Mouse (Mus musculus): ENCODE data around the gene Clec9a. TPM values are rescaled to one million over a fixed set of nuclear protein-coding genes. Genes with fewer than 3 reads are reported as not detected.

Clec9a gene
- polyA plus RNA-seq (2015; fragmentation: Nextera tagmentation; extraction: Ambion mirVana) = 0.08 TPM in 1 of 2 replicates, not detected in the other

DNA sequence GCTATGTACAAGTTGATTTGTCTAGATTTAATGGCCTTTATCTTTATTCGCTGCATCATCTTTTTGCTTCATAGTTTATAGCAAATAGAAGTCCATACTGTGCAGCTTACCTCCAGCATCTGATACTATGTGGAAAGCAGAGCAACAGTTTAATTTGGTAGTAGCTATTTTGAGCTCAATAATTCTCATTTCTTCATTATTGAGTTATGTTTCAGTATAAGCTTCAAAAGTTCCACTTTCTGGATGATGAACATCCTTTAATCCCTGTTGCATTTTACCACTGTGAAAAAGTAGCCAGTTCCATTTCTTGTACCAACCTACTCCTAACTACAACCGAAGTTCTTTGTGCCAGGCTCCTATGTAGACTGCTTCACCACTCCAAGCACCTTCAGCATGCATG lies at the start of gene Clec9a:
TSS of gene Clec9a (plus strand) at position 301 of the 400 bp plus-strand sequence.
- Histone ChIP-seq H3K4me2 (replicated peaks) (no peak within 1 kb of the TSS), H3K9ac (no peak within 1 kb of the TSS), H3K4me1 (no peaks in the 10 kb centered on the region), H3K27me3 (no peaks in the 10 kb centered on the region), H3K27ac (replicated peaks) (no peak within 1 kb of the TSS), H3K36me3 (no peaks in the 10 kb centered on the region), H3K4me3 (replicated peaks) (no peak within 1 kb of the TSS), H3K9me3 (replicated peaks) (no peaks in the 10 kb centered on the region)
- no peak for ATAC-seq (ENCODE audit: insufficient number of reproducible peaks, low FRiP score, low TSS enrichment, low read depth)
- WGBS = 82% methylated on average over 2 of the region's 2 CpGs

DNA sequence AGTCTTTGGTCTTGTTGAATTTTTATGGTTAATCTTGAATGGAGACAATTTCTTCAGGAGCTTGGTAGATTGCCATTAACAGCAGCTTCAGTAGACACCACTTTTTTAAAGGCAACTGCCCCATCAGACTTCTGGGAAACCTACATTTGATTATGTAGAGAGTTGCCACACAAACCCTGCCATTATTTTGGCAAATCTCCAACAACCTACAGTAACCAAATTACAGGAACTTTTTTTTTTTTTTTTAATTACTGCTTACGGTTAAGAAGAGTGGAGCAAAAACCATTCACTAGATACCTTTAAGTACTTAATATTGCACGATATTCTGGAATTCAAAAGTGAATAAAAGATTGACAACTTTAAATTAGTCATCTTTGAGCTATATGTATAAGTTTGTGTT lies 49.1 kb upstream of the Clec9a start:
- no peak overlapping the region for H3K27ac ChIP-seq (replicated peaks)
- H3K4me1 ChIP-seq = no peaks in the 10 kb centered on the region
- no peaks in the 10 kb centered on the region for H3K36me3 ChIP-seq
- H3K9ac ChIP-seq = no peak overlapping the region
- no peaks in the 10 kb centered on the region for H3K9me3 ChIP-seq (replicated peaks)
- 83% methylated on average over 2 of the region's 2 CpGs for WGBS
- no peak for ATAC-seq (ENCODE audit: insufficient number of reproducible peaks, low FRiP score, low TSS enrichment, low read depth)
- H3K4me2 ChIP-seq (replicated peaks) = no peak overlapping the region
- no peak overlapping the region for H3K4me3 ChIP-seq (replicated peaks)
- H3K27me3 ChIP-seq = no peaks in the 10 kb centered on the region

DNA sequence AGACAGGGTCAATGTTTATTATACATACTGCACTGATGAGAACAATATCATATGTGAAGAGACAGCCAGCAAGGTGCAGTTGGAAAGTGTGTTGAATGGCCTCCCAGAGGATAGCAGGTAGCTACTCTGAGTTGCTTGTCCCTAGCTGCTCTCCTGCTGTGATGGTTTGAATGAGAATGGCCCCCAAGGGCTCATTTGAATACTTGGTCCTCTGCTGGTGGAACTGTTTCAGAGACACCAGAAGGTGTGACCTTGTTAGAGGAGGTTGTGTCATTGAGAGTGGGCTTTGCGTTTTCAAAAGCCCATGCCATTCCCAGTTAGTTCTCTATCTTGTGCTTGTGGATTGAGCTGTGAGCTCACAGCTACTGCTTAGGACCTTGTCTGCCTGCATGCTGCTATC lies 44.7 kb upstream of the Clec9a start:
- H3K4me3 ChIP-seq (replicated peaks) = no peak overlapping the region
- 39% methylated on average over 1 of the region's 1 CpGs for WGBS
- H3K27ac ChIP-seq (replicated peaks) = no peak overlapping the region
- H3K4me2 ChIP-seq (replicated peaks) = no peak overlapping the region
- no peak for ATAC-seq (ENCODE audit: insufficient number of reproducible peaks, low FRiP score, low TSS enrichment, low read depth)
- H3K4me1 ChIP-seq = no peaks in the 10 kb centered on the region
- H3K9ac ChIP-seq = no peak overlapping the region
- no peaks in the 10 kb centered on the region for H3K9me3 ChIP-seq (replicated peaks)
- no peaks in the 10 kb centered on the region for H3K27me3 ChIP-seq
- no peaks in the 10 kb centered on the region for H3K36me3 ChIP-seq

DNA sequence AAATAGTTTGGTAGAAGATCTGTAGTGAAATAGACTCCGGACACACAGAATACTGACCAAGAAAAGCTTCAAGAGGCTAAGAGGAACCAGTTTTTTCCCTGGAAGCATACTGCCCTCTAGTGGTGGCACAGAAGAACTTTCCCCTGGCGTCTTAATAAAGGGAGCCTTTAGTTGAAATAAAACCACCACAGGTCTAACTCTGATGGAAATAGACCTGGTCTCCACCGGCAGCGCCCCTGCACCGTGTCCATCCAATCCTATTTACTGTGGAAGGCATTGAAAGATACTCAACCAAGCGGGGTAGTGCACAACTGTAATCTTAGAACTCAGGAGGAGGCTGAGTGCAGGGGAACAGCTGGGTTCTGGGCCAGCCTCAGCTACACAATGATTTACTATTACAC lies 42.7 kb upstream of the Clec9a start:
- Histone ChIP-seq H3K4me2 (replicated peaks) (no peak overlapping the region), H3K27ac (replicated peaks) (no peak overlapping the region), H3K4me3 (replicated peaks) (no peak overlapping the region), H3K9ac (no peak overlapping the region), H3K9me3 (replicated peaks) (no peaks in the 10 kb centered on the region), H3K4me1 (no peaks in the 10 kb centered on the region), H3K36me3 (no peaks in the 10 kb centered on the region), H3K27me3 (no peaks in the 10 kb centered on the region)
- 15% methylated on average over 6 of the region's 6 CpGs for WGBS
- ATAC-seq (ENCODE audit: insufficient number of reproducible peaks, low FRiP score, low TSS enrichment, low read depth) = no peak

DNA sequence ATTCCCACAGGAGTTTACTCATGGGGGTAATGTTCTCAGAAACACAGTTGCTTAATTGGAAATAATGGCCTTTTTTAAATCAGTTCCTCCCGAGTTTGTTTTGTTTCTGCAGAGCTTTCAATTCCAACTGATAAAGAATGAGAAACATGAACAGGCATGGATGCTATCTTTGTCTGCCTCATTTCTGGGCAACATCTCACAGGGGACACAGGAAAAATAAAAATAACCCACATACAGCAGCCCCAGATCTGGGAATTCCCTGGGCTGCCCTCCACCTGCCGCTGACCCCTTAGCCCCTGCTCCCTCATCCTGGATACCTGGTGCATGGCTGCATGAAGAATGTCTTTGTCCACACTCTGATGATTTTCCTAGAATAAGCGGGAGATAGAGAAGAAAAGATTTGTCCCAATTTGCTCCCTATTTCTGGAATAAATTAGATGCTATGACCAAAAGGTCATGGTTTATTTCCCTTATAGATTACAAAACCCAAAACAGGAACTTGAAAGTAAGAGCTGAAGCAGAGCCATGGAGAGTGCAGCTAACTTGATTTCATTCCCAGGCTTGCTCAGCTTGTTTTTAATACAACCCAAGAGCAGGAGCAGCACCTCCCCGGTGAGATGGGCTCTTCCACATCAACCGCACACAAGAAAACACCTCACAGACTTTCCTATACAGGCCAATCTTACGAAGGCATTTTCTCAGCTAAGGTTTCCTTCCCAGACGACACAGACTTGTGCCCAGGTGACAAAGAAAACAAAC lies 39.1 kb upstream of the Clec9a start:
- H3K9me3 ChIP-seq (replicated peaks) = no peaks in the 10 kb centered on the region
- no peak overlapping the region for H3K27ac ChIP-seq (replicated peaks)
- no peak for ATAC-seq (ENCODE audit: insufficient number of reproducible peaks, low FRiP score, low TSS enrichment, low read depth)
- H3K4me3 ChIP-seq (replicated peaks) = no peak overlapping the region
- no peaks in the 10 kb centered on the region for H3K4me1 ChIP-seq
- H3K36me3 ChIP-seq = no peaks in the 10 kb centered on the region
- H3K4me2 ChIP-seq (replicated peaks) = no peak overlapping the region
- no peaks in the 10 kb centered on the region for H3K27me3 ChIP-seq
- WGBS = 58% methylated on average over 7 of the region's 7 CpGs
- H3K9ac ChIP-seq = no peak overlapping the region

DNA sequence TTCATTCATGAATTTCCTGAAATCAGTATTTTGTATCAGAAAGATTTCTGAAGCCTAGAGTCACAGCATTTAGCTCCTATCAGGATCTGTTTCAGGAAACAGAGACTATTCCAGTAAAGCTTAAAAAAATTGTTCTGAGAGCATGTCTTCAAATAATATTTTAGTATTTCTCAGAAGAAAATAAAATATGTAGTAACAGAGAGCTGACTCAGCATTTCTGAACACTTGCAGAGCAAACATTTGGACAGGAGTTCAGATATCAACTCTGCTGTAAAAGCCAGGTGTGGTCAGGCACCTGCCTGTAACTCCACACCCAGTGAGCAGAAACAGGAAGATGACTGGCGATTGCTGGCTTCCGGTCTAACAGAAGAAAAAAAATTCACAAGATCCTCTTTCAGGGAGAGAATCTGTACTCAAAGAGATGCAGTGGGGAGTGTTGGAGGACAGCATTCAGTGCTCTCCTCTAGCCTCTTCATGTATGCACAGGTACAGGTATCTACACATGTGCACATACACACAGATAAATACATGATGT lies 33.7 kb upstream of the Clec9a start:
- Histone ChIP-seq H3K4me1 (no peaks in the 10 kb centered on the region), H3K4me3 (replicated peaks) (no peak overlapping the region), H3K27me3 (no peaks in the 10 kb centered on the region), H3K4me2 (replicated peaks) (no peak overlapping the region), H3K9me3 (replicated peaks) (no peaks in the 10 kb centered on the region), H3K36me3 (no peaks in the 10 kb centered on the region), H3K9ac (no peak overlapping the region), H3K27ac (replicated peaks) (no peak overlapping the region)
- ATAC-seq (ENCODE audit: insufficient number of reproducible peaks, low FRiP score, low TSS enrichment, low read depth) = no peak
- WGBS = 65% methylated on average over 2 of the region's 2 CpGs

DNA sequence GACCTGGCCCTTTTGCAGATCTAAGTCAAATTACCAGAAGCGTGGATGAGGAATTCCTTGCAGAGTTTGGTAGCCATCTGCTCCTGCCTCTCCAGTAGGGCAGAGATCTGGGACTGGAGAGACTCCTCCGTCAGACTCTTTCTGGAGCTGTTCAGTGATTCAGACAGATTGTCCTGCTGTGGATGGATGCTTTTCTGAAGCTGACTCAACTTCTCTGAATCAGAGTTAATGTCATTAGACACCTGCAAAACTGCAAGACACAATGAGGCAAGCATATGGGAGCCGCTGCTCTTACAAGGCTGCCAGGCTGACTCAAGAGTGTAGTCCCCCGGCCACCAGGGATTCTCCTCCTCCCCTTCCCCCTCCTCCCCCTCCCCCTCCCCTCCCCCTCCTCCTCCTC lies 28.2 kb upstream of the Clec9a start:
- WGBS = 57% methylated on average over 4 of the region's 4 CpGs
- no peak for ATAC-seq (ENCODE audit: insufficient number of reproducible peaks, low FRiP score, low TSS enrichment, low read depth)
- Histone ChIP-seq H3K9me3 (replicated peaks) (no peaks in the 10 kb centered on the region), H3K4me3 (replicated peaks) (no peak overlapping the region), H3K27me3 (no peaks in the 10 kb centered on the region), H3K36me3 (no peaks in the 10 kb centered on the region), H3K4me2 (replicated peaks) (no peak overlapping the region), H3K27ac (replicated peaks) (no peak overlapping the region), H3K9ac (no peak overlapping the region), H3K4me1 (no peaks in the 10 kb centered on the region)

DNA sequence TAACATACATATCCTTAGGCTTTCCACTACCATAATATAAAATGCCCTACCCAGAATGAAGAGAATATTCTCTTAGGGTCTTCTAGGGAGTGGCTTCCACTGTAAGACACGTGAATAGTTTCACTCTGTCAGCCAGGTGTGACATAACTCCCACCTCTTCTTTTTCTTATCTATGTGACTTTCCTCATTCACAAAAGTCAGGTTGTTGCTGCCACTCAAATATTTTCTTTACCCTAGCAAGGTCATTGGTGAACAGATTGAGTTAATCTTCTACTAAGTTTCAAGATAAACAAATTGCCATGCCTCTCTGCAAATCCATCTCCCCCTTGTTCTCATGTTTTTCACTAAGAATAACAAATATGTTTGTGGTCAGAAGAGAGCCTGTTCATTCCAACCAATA lies 26.9 kb upstream of the Clec9a start:
- Histone ChIP-seq H3K4me3 (replicated peaks) (no peak overlapping the region), H3K9ac (no peak overlapping the region), H3K36me3 (no peaks in the 10 kb centered on the region), H3K27me3 (no peaks in the 10 kb centered on the region), H3K27ac (replicated peaks) (no peak overlapping the region), H3K9me3 (replicated peaks) (no peaks in the 10 kb centered on the region), H3K4me2 (replicated peaks) (no peak overlapping the region), H3K4me1 (no peaks in the 10 kb centered on the region)
- 60% methylated on average over 1 of the region's 1 CpGs for WGBS
- ATAC-seq (ENCODE audit: insufficient number of reproducible peaks, low FRiP score, low TSS enrichment, low read depth) = no peak

DNA sequence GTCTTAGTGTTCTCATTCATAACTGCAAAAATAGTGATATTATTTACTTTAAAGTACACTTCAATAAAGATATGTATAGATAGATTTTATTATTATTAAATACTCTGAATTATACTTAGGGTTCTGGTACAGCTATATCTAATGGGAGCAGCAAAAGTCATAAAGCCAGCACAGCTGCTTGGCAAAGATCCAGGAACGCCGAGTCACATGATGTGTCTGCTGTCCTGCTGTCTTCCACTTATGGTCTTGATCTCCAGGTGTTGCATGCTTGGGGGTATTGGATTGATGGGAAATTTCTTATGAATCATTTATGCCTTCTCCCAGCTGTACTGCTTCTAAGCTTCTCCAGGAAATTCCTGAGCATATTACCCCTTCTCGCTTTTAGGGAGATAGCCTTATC lies 25.2 kb upstream of the Clec9a start:
- H3K36me3 ChIP-seq = no peaks in the 10 kb centered on the region
- H3K27me3 ChIP-seq = no peaks in the 10 kb centered on the region
- 66% methylated on average over 3 of the region's 3 CpGs for WGBS
- no peak overlapping the region for H3K9ac ChIP-seq
- H3K9me3 ChIP-seq (replicated peaks) = no peaks in the 10 kb centered on the region
- H3K4me3 ChIP-seq (replicated peaks) = no peak overlapping the region
- no peaks in the 10 kb centered on the region for H3K4me1 ChIP-seq
- ATAC-seq (ENCODE audit: insufficient number of reproducible peaks, low FRiP score, low TSS enrichment, low read depth) = no peak
- H3K27ac ChIP-seq (replicated peaks) = no peak overlapping the region
- no peak overlapping the region for H3K4me2 ChIP-seq (replicated peaks)

DNA sequence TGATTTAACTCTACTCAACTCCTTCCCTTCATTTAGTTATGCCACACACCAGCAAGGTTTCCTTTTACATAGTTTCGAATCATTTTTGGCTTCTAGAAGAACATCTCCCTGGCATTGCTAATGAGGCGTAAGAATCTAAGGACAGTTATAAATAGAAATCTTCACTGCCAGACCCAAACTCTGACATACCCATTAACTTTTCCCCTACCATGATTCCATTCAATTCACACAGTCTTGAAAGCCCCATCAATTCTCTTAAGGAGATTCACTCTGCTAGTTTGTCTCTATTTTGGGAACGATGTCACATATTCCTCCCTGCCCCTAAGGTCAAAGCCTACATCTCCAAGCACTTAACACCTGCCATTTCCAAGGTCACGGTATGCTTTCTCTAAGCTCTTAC lies 23.7 kb upstream of the Clec9a start:
- Histone ChIP-seq H3K4me1 (no peaks in the 10 kb centered on the region), H3K27me3 (no peaks in the 10 kb centered on the region), H3K36me3 (no peaks in the 10 kb centered on the region), H3K9ac (no peak overlapping the region), H3K9me3 (replicated peaks) (no peaks in the 10 kb centered on the region), H3K4me3 (replicated peaks) (no peak overlapping the region), H3K4me2 (replicated peaks) (no peak overlapping the region), H3K27ac (replicated peaks) (no peak overlapping the region)
- 83% methylated on average over 4 of the region's 4 CpGs for WGBS
- ATAC-seq (ENCODE audit: insufficient number of reproducible peaks, low FRiP score, low TSS enrichment, low read depth) = no peak

DNA sequence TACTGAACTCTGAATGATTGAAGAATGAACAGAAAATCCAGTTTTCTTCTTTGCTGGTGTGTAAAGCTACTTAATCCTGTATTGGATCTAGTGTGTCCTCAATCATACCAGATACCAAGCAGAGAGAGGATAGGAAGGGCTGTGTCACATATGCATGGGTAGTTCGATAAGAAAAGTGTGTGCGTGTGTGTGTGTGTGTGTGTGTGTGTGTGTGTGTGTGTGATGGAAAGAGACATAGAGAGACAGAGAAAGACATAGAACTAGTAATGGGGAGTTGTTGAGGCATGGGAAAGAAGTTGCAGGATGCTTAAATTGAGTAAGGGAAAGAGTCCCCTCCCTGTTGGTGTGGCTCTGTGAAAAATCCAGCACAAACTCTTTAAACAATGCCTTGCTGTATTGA lies 22.9 kb upstream of the Clec9a start, which contains the start of gene Clec12b:
TSS of gene Clec12b (minus strand) at position 101 of the 400 bp plus-strand sequence.
- no peaks in the 10 kb centered on the region for H3K9me3 ChIP-seq (replicated peaks)
- no peak within 1 kb of the TSS for H3K27ac ChIP-seq (replicated peaks)
- no peaks in the 10 kb centered on the region for H3K36me3 ChIP-seq
- no peaks in the 10 kb centered on the region for H3K27me3 ChIP-seq
- no peak within 1 kb of the TSS for H3K9ac ChIP-seq
- H3K4me1 ChIP-seq = no peaks in the 10 kb centered on the region
- WGBS = 75% methylated on average over 2 of the region's 2 CpGs
- no peak within 1 kb of the TSS for H3K4me3 ChIP-seq (replicated peaks)
- H3K4me2 ChIP-seq (replicated peaks) = no peak within 1 kb of the TSS
- no peak for ATAC-seq (ENCODE audit: insufficient number of reproducible peaks, low FRiP score, low TSS enrichment, low read depth)

Measured in embryonic facial prominence, embryonic 15.5 days (tissue).